Mouse (Mus musculus) myocyte (in vitro differentiated cells): ENCODE data around the gene Rhobtb3. TPM values are rescaled to one million over a fixed set of nuclear protein-coding genes. Genes with fewer than 3 reads are reported as not detected.

Source experiments
- H3K27me3 ChIP-seq: one replicate; pipeline ENCODE4 v1.6.1; 2011; ENCODE audit not compliant: control insufficient read depth, insufficient read depth, insufficient read length
- H3K36me3 ChIP-seq: one replicate; pipeline ENCODE4 v1.6.1; 2011; ENCODE audit not compliant: control insufficient read depth, insufficient read depth
- H3K4me2 ChIP-seq: one replicate; pipeline ENCODE4 v1.6.1; 2011; ENCODE audit warnings: low read depth, control low read depth
- H3K4me3 ChIP-seq: one replicate; pipeline ENCODE4 v1.5.1; 2011; ENCODE audit warnings: mild to moderate bottlenecking, control low read depth, moderate library complexity
- H3K79me2 ChIP-seq: one replicate; pipeline ENCODE4 v1.6.1; 2011; ENCODE audit not compliant: control insufficient read depth, insufficient read depth
- H3ac ChIP-seq: one replicate; pipeline ENCODE4 v1.6.1; 2011; ENCODE audit not compliant: control insufficient read depth, insufficient read length
- CEBPB ChIP-seq: IDR thresholded peaks from 2 replicates; pipeline ENCODE4 v1.6.1; 2011; ENCODE audit warnings: mild to moderate bottlenecking, moderate library complexity; ENCODE audit not compliant: poor library complexity, insufficient read depth, severe bottlenecking
- E2F4 ChIP-seq: IDR thresholded peaks from one replicate; pipeline ENCODE4 v1.6.1; 2011; ENCODE audit warnings: mild to moderate bottlenecking, control low read depth, moderate library complexity; ENCODE audit not compliant: insufficient read depth
- MAX ChIP-seq: IDR thresholded peaks from one replicate; pipeline ENCODE4 v1.6.1; 2011; ENCODE audit warnings: low read depth, mild to moderate bottlenecking, control low read depth
- MYOD1 ChIP-seq, 3 experiments: IDR thresholded peaks; one replicate each; pipeline ENCODE4 v1.6.1; 2011; ENCODE audit warnings: control low read depth in 2 of 3, low read depth in 2 of 3, mild to moderate bottlenecking in 2 of 3, moderate library complexity in 1 of 3; ENCODE audit not compliant: insufficient read length in 2 of 3, control insufficient read depth in 1 of 3
- MYOG ChIP-seq, 3 experiments: IDR thresholded peaks; one replicate each; pipeline ENCODE4 v1.6.1; 2011; ENCODE audit warnings: control low read depth in 2 of 3, low read depth in 2 of 3, mild to moderate bottlenecking in 2 of 3; ENCODE audit not compliant: insufficient read length in 2 of 3, control insufficient read depth in 1 of 3, insufficient read depth in 1 of 3
- POLR2A ChIP-seq: IDR thresholded peaks from one replicate; pipeline ENCODE4 v1.6.1; 2011; ENCODE audit warnings: low read depth, mild to moderate bottlenecking, control low read depth, moderate library complexity; ENCODE audit not compliant: insufficient read length
- POLR2AphosphoS2 ChIP-seq: IDR thresholded peaks from one replicate; pipeline ENCODE4 v1.6.1; 2011; ENCODE audit warnings: low read depth, control low read depth; ENCODE audit not compliant: insufficient read length
- REST ChIP-seq: IDR thresholded peaks from one replicate; pipeline ENCODE4 v1.6.1; 2011; ENCODE audit warnings: mild to moderate bottlenecking, control low read depth, moderate library complexity; ENCODE audit not compliant: insufficient read depth, insufficient read length
- SRF ChIP-seq: IDR thresholded peaks from one replicate; pipeline ENCODE4 v1.6.1; 2011; ENCODE audit warnings: low read depth; ENCODE audit not compliant: control insufficient read depth, insufficient read length
- TCF12 ChIP-seq: IDR thresholded peaks from one replicate; pipeline ENCODE4 v1.6.1; 2011; ENCODE audit warnings: mild to moderate bottlenecking, control low read depth; ENCODE audit not compliant: poor library complexity, insufficient read depth, severe bottlenecking
- TCF3 ChIP-seq: IDR thresholded peaks from one replicate; pipeline ENCODE4 v1.6.1; 2011; ENCODE audit warnings: low read depth, control low read depth; ENCODE audit not compliant: insufficient read length
- USF1 ChIP-seq: IDR thresholded peaks from one replicate; pipeline ENCODE4 v1.6.1; 2011; ENCODE audit warnings: low read depth, mild to moderate bottlenecking, control low read depth, moderate library complexity
- polyA plus RNA-seq: library from polyadenylated mRNA; unstranded; fragments of >200 nt; fragmentation: generic; extraction: Trizol; gene quantifications from one replicate; pipeline ENCODE4 v1.2.1, GENCODE M21; 2012; ENCODE audit warnings: missing spikeins

Rhobtb3 gene
- polyA plus RNA-seq, 1 experiment: 5.7 TPM

DNA sequence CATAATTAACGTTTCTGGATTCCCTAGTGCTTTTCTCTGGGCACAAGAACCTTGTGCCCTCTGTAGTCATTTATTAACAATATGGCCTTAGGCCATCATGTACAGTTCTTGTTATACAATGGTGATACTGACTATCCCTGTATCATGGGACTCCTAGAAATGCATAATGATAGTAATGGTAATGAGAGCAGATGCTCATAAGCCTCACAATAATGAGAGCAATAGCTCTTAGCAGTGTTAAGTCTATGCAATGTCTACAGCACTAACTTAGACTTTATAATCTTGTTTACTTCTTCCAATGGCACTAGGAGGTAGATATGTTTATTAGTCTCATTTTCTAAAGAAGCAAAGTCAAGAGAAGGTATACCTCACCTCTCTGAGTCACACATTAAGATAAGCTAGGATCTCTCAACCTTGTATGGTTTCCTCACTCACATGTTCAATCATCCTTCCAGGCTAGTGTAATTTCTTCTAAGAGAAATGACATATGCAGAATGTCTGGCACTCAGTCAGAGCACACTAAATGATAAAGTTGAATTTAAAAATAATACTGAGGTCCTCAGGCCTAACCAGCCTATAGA, 84.4 kb downstream of the Rhobtb3 start:
- no peak overlapping the region for H3K4me2 ChIP-seq
- no peaks in the 10 kb centered on the region for H3K27me3 ChIP-seq
- H3K79me2 ChIP-seq: no peaks in the 10 kb centered on the region
- TF ChIP-seq USF1: no peak
- TF ChIP-seq REST: no peak
- TF ChIP-seq SRF: no peak
- TF ChIP-seq CEBPB: no peak
- no peak for TF ChIP-seq POLR2AphosphoS2
- TF ChIP-seq POLR2A: no peak
- TF ChIP-seq MAX: no peak
- no peak for TF ChIP-seq MYOG (IDR thresholded peaks at IDR 0.05; ENCODE audit: control insufficient read depth in 1 of 3, insufficient read depth in 1 of 3, insufficient read length in 2 of 3, low read depth in 2 of 3)
- no peak for TF ChIP-seq E2F4
- no peak for TF ChIP-seq TCF3
- no peak for TF ChIP-seq MYOD1 (IDR thresholded peaks at IDR 0.05; ENCODE audit: control insufficient read depth in 1 of 3, insufficient read length in 2 of 3, low read depth in 2 of 3)
- no peak for TF ChIP-seq TCF12
- H3K4me3 ChIP-seq: no peak overlapping the region
- no peak overlapping the region for H3ac ChIP-seq
- no peaks in the 10 kb centered on the region for H3K36me3 ChIP-seq

DNA sequence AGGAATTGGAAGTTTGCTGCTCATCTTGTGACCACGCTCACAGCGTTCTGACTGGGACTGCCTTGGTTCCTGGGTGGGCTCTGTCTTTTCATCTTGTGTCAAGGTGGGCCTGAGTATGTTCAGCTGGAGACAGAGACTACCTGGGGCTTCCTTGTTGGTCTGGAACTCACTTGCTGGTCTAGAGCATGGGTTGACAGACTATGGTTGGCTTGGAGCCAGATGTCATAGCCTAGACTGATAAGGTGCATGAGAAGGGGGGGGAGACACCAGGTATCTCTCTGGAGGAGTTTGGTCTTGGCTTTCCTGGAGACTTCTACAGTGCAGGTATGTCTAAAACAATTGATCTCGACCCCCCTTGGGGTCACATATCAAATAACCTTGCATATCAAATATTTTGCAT, 90.6 kb downstream of the Rhobtb3 start:
- TF ChIP-seq MAX (no peak), SRF (no peak), TCF12 (no peak), POLR2A (no peak), CEBPB (no peak), USF1 (no peak), POLR2AphosphoS2 (no peak), REST (no peak), MYOD1 (IDR thresholded peaks at IDR 0.05; ENCODE audit: control insufficient read depth in 1 of 3, insufficient read length in 2 of 3, low read depth in 2 of 3) (no peak), MYOG (IDR thresholded peaks at IDR 0.05; ENCODE audit: control insufficient read depth in 1 of 3, insufficient read depth in 1 of 3, insufficient read length in 2 of 3, low read depth in 2 of 3) (no peak), TCF3 (no peak), E2F4 (no peak)
- Histone ChIP-seq H3K27me3 (no peaks in the 10 kb centered on the region), H3K79me2 (no peaks in the 10 kb centered on the region), H3K36me3 (peaks cover 1% of the 10 kb centered on the region), H3K4me3 (no peak overlapping the region), H3K4me2 (no peak overlapping the region), H3ac (no peak overlapping the region)

DNA sequence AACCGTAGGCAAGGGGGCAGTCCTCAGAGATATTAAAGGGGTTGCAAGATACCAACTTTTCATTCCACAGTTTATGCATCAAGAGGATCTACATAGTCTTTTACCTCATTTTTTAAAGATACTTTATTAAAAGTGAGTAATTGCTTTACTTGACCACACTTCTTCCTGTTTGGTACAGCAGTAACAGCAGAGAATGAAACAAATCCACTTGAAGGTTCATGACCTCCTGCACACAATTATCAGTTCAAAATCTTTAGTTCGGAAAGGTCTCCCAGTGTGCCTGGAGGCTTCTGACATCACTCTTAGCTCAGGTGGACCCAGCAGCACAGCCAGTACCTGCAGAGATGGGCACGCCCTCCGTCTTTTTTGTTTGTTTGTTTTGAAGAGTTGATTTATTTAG, 91.7 kb downstream of the Rhobtb3 start:
- no peak for TF ChIP-seq CEBPB
- TF ChIP-seq SRF: no peak
- TF ChIP-seq POLR2AphosphoS2: no peak
- Histone ChIP-seq H3K36me3 (peaks cover 4% of the 10 kb centered on the region), H3K27me3 (no peaks in the 10 kb centered on the region), H3ac (no peak overlapping the region), H3K4me2 (no peak overlapping the region), H3K79me2 (no peaks in the 10 kb centered on the region), H3K4me3 (no peak overlapping the region)

DNA sequence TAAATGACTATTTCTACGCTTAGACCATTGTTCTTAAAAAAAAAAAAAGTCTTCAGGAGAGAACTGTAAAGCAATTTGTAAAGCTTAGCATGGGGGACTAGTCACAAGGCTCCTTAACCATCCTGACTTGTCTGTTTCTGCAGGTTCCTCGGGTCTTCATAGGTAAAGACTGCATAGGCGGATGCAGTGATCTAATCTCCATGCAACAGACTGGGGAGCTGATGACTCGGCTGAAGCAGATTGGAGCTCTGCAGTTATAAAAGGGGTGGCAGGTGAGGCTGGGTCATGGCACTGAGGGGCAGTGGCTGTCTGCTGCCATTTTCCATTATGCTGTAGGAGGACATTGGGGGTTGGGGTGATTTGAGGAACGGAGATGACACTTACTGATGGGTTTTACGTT, 96.7 kb downstream of the Rhobtb3 start:
- H3ac ChIP-seq: no peak overlapping the region
- H3K4me3 ChIP-seq: no peak overlapping the region
- H3K79me2 ChIP-seq: peaks cover 10% of the 10 kb centered on the region
- TF ChIP-seq MYOG (IDR thresholded peaks at IDR 0.05; ENCODE audit: control insufficient read depth in 1 of 3, insufficient read depth in 1 of 3, insufficient read length in 2 of 3, low read depth in 2 of 3) (no peak), MAX (no peak), CEBPB (no peak), TCF3 (no peak), USF1 (no peak), SRF (no peak), MYOD1 (IDR thresholded peaks at IDR 0.05; ENCODE audit: control insufficient read depth in 1 of 3, insufficient read length in 2 of 3, low read depth in 2 of 3) (no peak), REST (no peak), POLR2A (no peak)
- no peaks in the 10 kb centered on the region for H3K27me3 ChIP-seq
- H3K4me2 ChIP-seq: no peak overlapping the region
- peaks cover 4% of the 10 kb centered on the region for H3K36me3 ChIP-seq

DNA sequence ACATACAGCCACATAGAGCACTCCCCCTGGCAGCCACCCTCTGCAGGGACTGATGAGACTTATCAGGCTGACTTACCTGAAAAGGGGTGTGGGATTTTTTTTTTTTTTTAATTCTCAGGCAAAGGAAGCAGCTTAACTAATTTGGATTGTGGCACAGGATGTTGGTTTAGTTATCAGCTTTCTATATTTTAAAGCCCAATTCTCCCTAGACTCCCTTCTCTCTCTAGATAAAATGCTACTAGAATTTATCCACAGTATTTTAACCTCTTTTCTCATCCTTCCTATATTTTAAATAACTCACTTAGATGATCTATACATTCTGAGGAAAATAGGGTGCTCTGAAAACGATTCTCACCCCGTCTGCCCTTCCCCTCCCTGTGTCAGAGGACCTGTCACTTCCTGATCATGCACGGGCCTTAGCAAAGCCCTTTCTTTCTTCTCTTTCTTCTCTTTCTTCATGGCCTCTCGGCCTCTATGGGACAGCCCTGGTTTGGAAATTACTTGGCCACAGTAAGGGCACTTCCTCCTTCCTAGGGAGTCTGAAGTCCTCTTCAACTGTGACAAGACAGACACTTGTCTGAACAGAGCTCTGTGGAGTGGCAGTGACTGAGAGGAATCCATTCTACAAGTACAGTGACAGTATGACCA, 98.1 kb downstream of the Rhobtb3 start:
- TF ChIP-seq TCF3: no peak
- no peak for TF ChIP-seq POLR2AphosphoS2
- no peak for TF ChIP-seq TCF12
- TF ChIP-seq MYOG (IDR thresholded peaks at IDR 0.05; ENCODE audit: control insufficient read depth in 1 of 3, insufficient read depth in 1 of 3, insufficient read length in 2 of 3, low read depth in 2 of 3): no peak
- no peak for TF ChIP-seq POLR2A
- no peak for TF ChIP-seq CEBPB
- no peak for TF ChIP-seq USF1
- no peak for TF ChIP-seq E2F4
- no peak for TF ChIP-seq MAX
- TF ChIP-seq SRF: no peak
- Histone ChIP-seq H3K4me2 (no peak overlapping the region), H3K4me3 (no peak overlapping the region), H3K27me3 (no peaks in the 10 kb centered on the region), H3K36me3 (peaks cover 4% of the 10 kb centered on the region), H3ac (no peak overlapping the region), H3K79me2 (peaks cover 16% of the 10 kb centered on the region)
